Mouse (Mus musculus): ENCODE measurements around the gene Ntrk3. TPM values are rescaled to one million over a fixed set of nuclear protein-coding genes. Genes with fewer than 3 reads are reported as not detected.

The Ntrk3 gene
- polyA plus RNA-seq, 1 experiment from 2014 or later = 0.52 TPM

- H3K36me3 ChIP-seq (ENCODE audit: control insufficient read depth, insufficient read depth) = no peaks in the 10 kb centered on the region
- 48% methylated on average over 5 of the region's 5 CpGs for WGBS (ENCODE audit: insufficient replicate concordance)
- H3K27me3 ChIP-seq (ENCODE audit: control insufficient read depth, insufficient read depth, low read depth, low read length) = no peaks in the 10 kb centered on the region; the same call in 1 of the 2 replicates
- no peaks in the 10 kb centered on the region for H3K9me3 ChIP-seq (replicated peaks; ENCODE audit: control insufficient read depth, low read length)
- H3K4me2 ChIP-seq (ENCODE audit: low read depth, low read length) = no peak overlapping the region
- H3K27ac ChIP-seq (ENCODE audit: low read length) = no peak overlapping the region
- H3K4me1 ChIP-seq (ENCODE audit: control insufficient read depth, low read depth, low read length) = no peaks in the 10 kb centered on the region
- ATAC-seq (ENCODE audit: low read depth) = no peak
- H3K4me3 ChIP-seq (ENCODE audit: low read depth, low read length) = no peak overlapping the region
- H3K9ac ChIP-seq (ENCODE audit: low read depth, low read length) = no peak overlapping the region
Measured at GRCm38 (mm10) chr7:78596556-78596955, 141.3 kb downstream of the Ntrk3 start.

GRCm38 (mm10) chr7:78595895-78596294, 141.9 kb downstream of the Ntrk3 start:
- no peaks in the 10 kb centered on the region for H3K9me3 ChIP-seq (replicated peaks; ENCODE audit: control insufficient read depth, low read length)
- H3K9ac ChIP-seq (ENCODE audit: low read depth, low read length) = no peak overlapping the region
- H3K27ac ChIP-seq (ENCODE audit: low read length) = no peak overlapping the region
- H3K4me3 ChIP-seq (ENCODE audit: low read depth, low read length) = no peak overlapping the region
- no peaks in the 10 kb centered on the region for H3K4me1 ChIP-seq (ENCODE audit: control insufficient read depth, low read depth, low read length)
- ATAC-seq (ENCODE audit: low read depth) = no peak
- H3K4me2 ChIP-seq (ENCODE audit: low read depth, low read length) = no peak overlapping the region
- H3K36me3 ChIP-seq (ENCODE audit: control insufficient read depth, insufficient read depth) = no peaks in the 10 kb centered on the region
- no peaks in the 10 kb centered on the region; the same call in 1 of the 2 replicates for H3K27me3 ChIP-seq (ENCODE audit: control insufficient read depth, insufficient read depth, low read depth, low read length)
- 5% methylated on average over 4 of the region's 4 CpGs for WGBS (ENCODE audit: insufficient replicate concordance)

GRCm38 (mm10) chr7:78592948-78593347, 144.9 kb downstream of the Ntrk3 start:
- Histone ChIP-seq H3K4me3 (ENCODE audit: low read depth, low read length) (no peak overlapping the region), H3K9ac (ENCODE audit: low read depth, low read length) (no peak overlapping the region), H3K36me3 (ENCODE audit: control insufficient read depth, insufficient read depth) (no peaks in the 10 kb centered on the region), H3K27me3 (ENCODE audit: control insufficient read depth, insufficient read depth, low read depth, low read length) (no peaks in the 10 kb centered on the region; the same call in 1 of the 2 replicates), H3K4me2 (ENCODE audit: low read depth, low read length) (no peak overlapping the region), H3K9me3 (replicated peaks; ENCODE audit: control insufficient read depth, low read length) (no peaks in the 10 kb centered on the region), H3K27ac (ENCODE audit: low read length) (no peak overlapping the region), H3K4me1 (ENCODE audit: control insufficient read depth, low read depth, low read length) (no peaks in the 10 kb centered on the region)
- ATAC-seq (ENCODE audit: low read depth) = no peak
- WGBS (ENCODE audit: insufficient replicate concordance) = 67% methylated on average over 4 of the region's 4 CpGs

- no peaks in the 10 kb centered on the region for H3K36me3 ChIP-seq (ENCODE audit: control insufficient read depth, insufficient read depth)
- H3K4me3 ChIP-seq (ENCODE audit: low read depth, low read length) = no peak overlapping the region
- no peak overlapping the region for H3K9ac ChIP-seq (ENCODE audit: low read depth, low read length)
- H3K27me3 ChIP-seq (ENCODE audit: control insufficient read depth, insufficient read depth, low read depth, low read length) = no peaks in the 10 kb centered on the region; the same call in 1 of the 2 replicates
- H3K4me1 ChIP-seq (ENCODE audit: control insufficient read depth, low read depth, low read length) = no peaks in the 10 kb centered on the region
- H3K27ac ChIP-seq (ENCODE audit: low read length) = no peak overlapping the region
- ATAC-seq (ENCODE audit: low read depth) = no peak
- no peak overlapping the region for H3K4me2 ChIP-seq (ENCODE audit: low read depth, low read length)
- H3K9me3 ChIP-seq (replicated peaks; ENCODE audit: control insufficient read depth, low read length) = no peaks in the 10 kb centered on the region
- 31% methylated on average over 1 of the region's 1 CpGs for WGBS (ENCODE audit: insufficient replicate concordance)
Measured at GRCm38 (mm10) chr7:78592172-78592571, 145.6 kb downstream of the Ntrk3 start.

GRCm38 (mm10) chr7:78589766-78590165, 148.0 kb downstream of the Ntrk3 start:
- no peak for ATAC-seq (ENCODE audit: low read depth)
- no peaks in the 10 kb centered on the region for H3K4me1 ChIP-seq (ENCODE audit: control insufficient read depth, low read depth, low read length)
- no peaks in the 10 kb centered on the region for H3K9me3 ChIP-seq (replicated peaks; ENCODE audit: control insufficient read depth, low read length)
- H3K27ac ChIP-seq (ENCODE audit: low read length) = no peak overlapping the region
- H3K27me3 ChIP-seq (ENCODE audit: control insufficient read depth, insufficient read depth, low read depth, low read length) = no peaks in the 10 kb centered on the region
- no peak overlapping the region for H3K4me3 ChIP-seq (ENCODE audit: low read depth, low read length)
- 40% methylated on average over 7 of the region's 7 CpGs for WGBS (ENCODE audit: insufficient replicate concordance)
- no peak overlapping the region for H3K9ac ChIP-seq (ENCODE audit: low read depth, low read length)
- no peak overlapping the region for H3K4me2 ChIP-seq (ENCODE audit: low read depth, low read length)
- H3K36me3 ChIP-seq (ENCODE audit: control insufficient read depth, insufficient read depth) = no peaks in the 10 kb centered on the region

- Histone ChIP-seq H3K27me3 (ENCODE audit: control insufficient read depth, insufficient read depth, low read depth, low read length) (peaks cover 5% of the 10 kb centered on the region; the same call in 1 of the 2 replicates), H3K4me3 (ENCODE audit: low read depth, low read length) (no peak overlapping the region), H3K27ac (ENCODE audit: low read length) (no peak overlapping the region), H3K9me3 (replicated peaks; ENCODE audit: control insufficient read depth, low read length) (no peaks in the 10 kb centered on the region), H3K4me2 (ENCODE audit: low read depth, low read length) (no peak overlapping the region), H3K36me3 (ENCODE audit: control insufficient read depth, insufficient read depth) (no peaks in the 10 kb centered on the region), H3K9ac (ENCODE audit: low read depth, low read length) (no peak overlapping the region), H3K4me1 (ENCODE audit: control insufficient read depth, low read depth, low read length) (no peaks in the 10 kb centered on the region)
- no peak for ATAC-seq (ENCODE audit: low read depth)
- 18% methylated on average over 3 of the region's 3 CpGs for WGBS (ENCODE audit: insufficient replicate concordance)
Measured at GRCm38 (mm10) chr7:78586800-78587199, 151.0 kb downstream of the Ntrk3 start.

- no peaks in the 10 kb centered on the region for H3K4me1 ChIP-seq (ENCODE audit: control insufficient read depth, low read depth, low read length)
- no peak for ATAC-seq (ENCODE audit: low read depth)
- 37% methylated on average over 7 of the region's 7 CpGs for WGBS (ENCODE audit: insufficient replicate concordance)
- no peaks in the 10 kb centered on the region for H3K9me3 ChIP-seq (replicated peaks; ENCODE audit: control insufficient read depth, low read length)
- no peak overlapping the region for H3K4me2 ChIP-seq (ENCODE audit: low read depth, low read length)
- H3K9ac ChIP-seq (ENCODE audit: low read depth, low read length) = no peak overlapping the region
- no peak overlapping the region for H3K27ac ChIP-seq (ENCODE audit: low read length)
- peaks cover 13% of the 10 kb centered on the region; the same call in 1 of the 2 replicates for H3K27me3 ChIP-seq (ENCODE audit: control insufficient read depth, insufficient read depth, low read depth, low read length)
- H3K4me3 ChIP-seq (ENCODE audit: low read depth, low read length) = no peak overlapping the region
- no peaks in the 10 kb centered on the region for H3K36me3 ChIP-seq (ENCODE audit: control insufficient read depth, insufficient read depth)
Measured at GRCm38 (mm10) chr7:78585960-78586359, 151.9 kb downstream of the Ntrk3 start.

- H3K4me1 ChIP-seq (ENCODE audit: control insufficient read depth, low read depth, low read length) = no peaks in the 10 kb centered on the region
- H3K9ac ChIP-seq (ENCODE audit: low read depth, low read length) = no peak overlapping the region
- ATAC-seq (ENCODE audit: low read depth) = no peak
- H3K4me3 ChIP-seq (ENCODE audit: low read depth, low read length) = no peak overlapping the region
- WGBS (ENCODE audit: insufficient replicate concordance) = 48% methylated on average over 2 of the region's 2 CpGs
- peaks cover 23% of the 10 kb centered on the region for H3K27me3 ChIP-seq (ENCODE audit: control insufficient read depth, insufficient read depth, low read depth, low read length)
- H3K27ac ChIP-seq (ENCODE audit: low read length) = no peak overlapping the region
- no peaks in the 10 kb centered on the region for H3K9me3 ChIP-seq (replicated peaks; ENCODE audit: control insufficient read depth, low read length)
- H3K4me2 ChIP-seq (ENCODE audit: low read depth, low read length) = no peak overlapping the region
- H3K36me3 ChIP-seq (ENCODE audit: control insufficient read depth, insufficient read depth) = no peaks in the 10 kb centered on the region
Measured at GRCm38 (mm10) chr7:78584936-78585335, 152.9 kb downstream of the Ntrk3 start.

GRCm38 (mm10) chr7:78584499-78584898, 153.3 kb downstream of the Ntrk3 start:
- no peak overlapping the region for H3K27ac ChIP-seq (ENCODE audit: low read length)
- H3K4me2 ChIP-seq (ENCODE audit: low read depth, low read length) = no peak overlapping the region
- H3K4me3 ChIP-seq (ENCODE audit: low read depth, low read length) = no peak overlapping the region
- no peaks in the 10 kb centered on the region for H3K9me3 ChIP-seq (replicated peaks; ENCODE audit: control insufficient read depth, low read length)
- peaks cover 27% of the 10 kb centered on the region for H3K27me3 ChIP-seq (ENCODE audit: control insufficient read depth, insufficient read depth, low read depth, low read length)
- no peak overlapping the region for H3K9ac ChIP-seq (ENCODE audit: low read depth, low read length)
- H3K36me3 ChIP-seq (ENCODE audit: control insufficient read depth, insufficient read depth) = no peaks in the 10 kb centered on the region
- 10% methylated on average over 3 of the region's 3 CpGs for WGBS (ENCODE audit: insufficient replicate concordance)
- H3K4me1 ChIP-seq (ENCODE audit: control insufficient read depth, low read depth, low read length) = no peaks in the 10 kb centered on the region
- ATAC-seq (ENCODE audit: low read depth) = no peak

All from liver, embryonic 16.5 days (tissue).